Mouse (Mus musculus) kidney, adult 2 months (tissue): Measurements from ENCODE around the gene Pet117.

Source experiments
- CTCF ChIP-seq: fragments of 200-500 bp; conservative IDR thresholded peaks from 2 replicates; pipeline ENCODE4 v1.5.1; 2011; ENCODE audit warnings: low read depth, mild to moderate bottlenecking, control low read depth, low read length, moderate library complexity, mixed read lengths; ENCODE audit not compliant: insufficient read depth, insufficient read length
- POLR2A ChIP-seq: fragments of 200-500 bp; IDR thresholded peaks from one replicate; pipeline ENCODE4 v1.6.1; 2011; ENCODE audit warnings: low read depth, low read length, control low read depth

GRCm38 (mm10) chr2:144410603-144411002, 41.8 kb downstream of the Pet117 start:
- no peak for TF ChIP-seq CTCF
- TF ChIP-seq POLR2A, result no peak
